Mouse (Mus musculus): ENCODE results near the gene Dpp8. TPM values are rescaled to one million over a fixed set of nuclear protein-coding genes. Genes with fewer than 3 reads are reported as not detected.

Gene Dpp8
- total and polyA plus RNA-seq, 3 experiments, result 36.0 to 53.2 (median 39.9) TPM

GRCm38 (mm10) chr9:65109132-65110072 lies 77.2 kb downstream of the Dpp8 start:
- Histone ChIP-seq H3K9me3 (replicated peaks; ENCODE audit: low read length) (no peaks in the 10 kb centered on the region), H3K27me3 (replicated peaks) (no peaks in the 10 kb centered on the region), H3K4me1 (ENCODE audit: control insufficient read depth in 1 of 2, insufficient read depth in 2 of 2) (peaks cover 4 to 27% of the 10 kb centered on the region in 2 experiments), H3K9ac (ENCODE audit: insufficient read depth, low read depth) (peak overlapping the region; percentile 17; the same call in 1 of the 2 replicates), H3K27ac (ENCODE audit: insufficient read depth, low read depth) (no peak overlapping the region), H3K36me3 (replicated peaks in 1 of 2; ENCODE audit: control insufficient read depth in 1 of 2, insufficient read depth in 1 of 2, low read length in 1 of 2) (no peaks in the 10 kb centered on the region), H3K79me2 (replicated peaks; ENCODE audit: control insufficient read depth, extremely low read depth, insufficient read depth, poor library complexity, severe bottlenecking) (no peaks in the 10 kb centered on the region), H3K4me3 (replicated peaks in 1 of 3; ENCODE audit: low read depth in 2 of 3, low read length in 2 of 3, poor library complexity in 1 of 3) (no peak overlapping the region), H3K4me2 (ENCODE audit: insufficient read depth, low read depth, poor library complexity, severe bottlenecking) (0 out of 2 replicates have a peak overlapping the region, but pooled peaks have one; percentile 8)
- TF ChIP-seq MAZ (IDR thresholded peaks at IDR 0.05; ENCODE audit: low read depth, low read length), result 0 out of 2 replicates have a peak, but pooled peaks have one; percentile 23
- no peak for TF ChIP-seq HCFC1 (IDR thresholded peaks at IDR 0.05; ENCODE audit: low read depth, low read length)
- peak; percentile 52; the same call in 1 of the 2 replicates for TF ChIP-seq UBTF (IDR thresholded peaks at IDR 0.05; ENCODE audit: low read depth, low read length)
- TF ChIP-seq ZC3H11A (IDR thresholded peaks at IDR 0.05; ENCODE audit: low read depth, low read length), result no peak
- in situ Hi-C loops (cut with MboI; ENCODE audit: low pct_ligation_motif_present, low pct_unique_long_range_greater_than_20kb, low sequenced_read_pairs) (no loop called here), dilution Hi-C loops (cut with MboI; ENCODE audit: extremely low pct_ligation_motif_present, extremely low pct_unique_long_range_greater_than_20kb, low sequenced_read_pairs) (no loop called here)
- no peak for DNase-seq (ENCODE audit: extremely low read depth)

GRCm38 (mm10) chr9:65111698-65112097 lies 79.5 kb downstream of the Dpp8 start:
- in situ Hi-C loops (cut with MboI; ENCODE audit: low pct_ligation_motif_present, low pct_unique_long_range_greater_than_20kb, low sequenced_read_pairs), result no loop called here
- Histone ChIP-seq H3K79me2 (replicated peaks; ENCODE audit: control insufficient read depth, extremely low read depth, insufficient read depth, poor library complexity, severe bottlenecking) (no peaks in the 10 kb centered on the region), H3K4me2 (ENCODE audit: insufficient read depth, low read depth, poor library complexity, severe bottlenecking) (no peak overlapping the region), H3K4me3 (replicated peaks in 1 of 3; ENCODE audit: low read depth in 2 of 3, low read length in 2 of 3, poor library complexity in 1 of 3) (no peak overlapping the region), H3K9ac (ENCODE audit: insufficient read depth, low read depth) (no peak overlapping the region), H3K27me3 (replicated peaks) (peaks cover 2% of the 10 kb centered on the region), H3K36me3 (replicated peaks in 1 of 2; ENCODE audit: control insufficient read depth in 1 of 2, insufficient read depth in 1 of 2, low read length in 1 of 2) (no peaks in the 10 kb centered on the region), H3K9me3 (replicated peaks; ENCODE audit: low read length) (no peaks in the 10 kb centered on the region), H3K4me1 (ENCODE audit: control insufficient read depth in 1 of 2, insufficient read depth in 2 of 2) (peaks cover 4 to 27% of the 10 kb centered on the region in 2 experiments), H3K27ac (ENCODE audit: insufficient read depth, low read depth) (no peak overlapping the region)
- TF ChIP-seq ZKSCAN1 (IDR thresholded peaks at IDR 0.05; ENCODE audit: borderline replicate concordance, low read depth, low read length) (no peak), NRF1 (IDR thresholded peaks at IDR 0.05; ENCODE audit: low read depth, low read length) (no peak), CTCF (conservative IDR thresholded peaks at IDR 0.05 in 1 of 2, IDR thresholded peaks at IDR 0.05 in 1 of 2; ENCODE audit: low read depth in 2 of 2, low read length in 2 of 2) (no peak), MAFK (IDR thresholded peaks at IDR 0.05; ENCODE audit: insufficient replicate concordance, low read length) (no peak), USF2 (conservative IDR thresholded peaks at IDR 0.05; ENCODE audit: low read depth, low read length) (no peak), SIN3A (IDR thresholded peaks at IDR 0.05; ENCODE audit: low read length) (no peak), RAD21 (IDR thresholded peaks at IDR 0.05; ENCODE audit: low read depth, low read length) (no peak), RCOR1 (conservative IDR thresholded peaks at IDR 0.05; ENCODE audit: low read depth, low read length) (no peak), KAT2A (IDR thresholded peaks at IDR 0.05; ENCODE audit: insufficient replicate concordance, low read length) (no peak), MYC (IDR thresholded peaks at IDR 0.05; ENCODE audit: low read depth, low read length) (no peak), ELF1 (IDR thresholded peaks at IDR 0.05; ENCODE audit: low read depth, low read length) (no peak), ZNF384 (IDR thresholded peaks at IDR 0.05; ENCODE audit: low read depth, low read length) (no peak), NELFE (IDR thresholded peaks at IDR 0.05; ENCODE audit: low read depth, low read length) (no peak), BHLHE40 (IDR thresholded peaks at IDR 0.05; ENCODE audit: low read depth, low read length) (no peak), MXI1 (IDR thresholded peaks at IDR 0.05; ENCODE audit: low read depth, low read length) (no peak)
- dilution Hi-C loops (cut with MboI; ENCODE audit: extremely low pct_ligation_motif_present, extremely low pct_unique_long_range_greater_than_20kb, low sequenced_read_pairs), result no loop called here
- DNase-seq (ENCODE audit: extremely low read depth), result no peak
